Mouse (Mus musculus) heart, adult 9 months (tissue): Measurements from ENCODE around the gene Tyro3.

ENCODE experiments used
- DNase-seq, 2 experiments: peaks; one replicate each; pipeline ENCODE4 v3.0.0; 2022; ENCODE audit warnings: low spot score in 2 of 2

Tyro3 gene

DNA sequence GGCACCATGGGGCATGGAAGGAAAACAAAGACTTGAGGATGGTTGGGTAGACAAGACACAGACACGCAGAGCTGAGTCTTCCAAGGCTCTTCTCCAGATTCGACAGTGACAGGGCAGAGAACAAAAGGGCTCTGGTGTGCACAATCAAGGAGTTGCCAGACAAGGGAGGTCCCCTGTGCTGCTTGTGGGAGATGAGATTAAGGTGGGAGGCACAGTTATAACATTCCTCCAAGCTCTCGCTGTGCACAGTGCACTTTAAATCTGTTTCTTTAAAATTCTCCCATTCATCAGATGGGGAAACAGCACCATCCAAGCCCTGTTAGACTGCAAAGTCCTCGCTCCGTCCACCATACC lies 6.7 kb downstream of the Tyro3 start:
- no peak for DNase-seq

GRCm38 (mm10) chr2:119804776-119805175 lies 7.2 kb downstream of the Tyro3 start:
- DNase-seq = no peak

DNA sequence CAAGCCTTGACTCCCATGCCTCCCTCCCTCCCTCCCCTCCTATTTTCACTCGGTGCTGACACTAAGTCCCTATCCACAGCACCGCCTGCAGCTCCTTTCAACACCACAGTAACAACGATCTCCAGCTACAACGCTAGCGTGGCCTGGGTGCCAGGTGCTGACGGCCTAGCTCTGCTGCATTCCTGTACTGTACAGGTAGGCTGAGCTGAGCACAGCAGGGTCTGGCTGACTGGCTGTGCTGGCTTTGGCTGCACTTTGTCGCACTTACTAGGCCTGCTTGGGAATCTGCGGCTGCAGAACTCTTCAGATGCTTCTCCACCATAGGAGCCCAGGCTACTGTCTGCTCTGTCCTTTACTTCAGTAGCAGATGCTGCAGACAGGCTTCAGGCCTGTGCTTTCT lies 8.0 kb downstream of the Tyro3 start:
- DNase-seq = no peak

- DNase-seq = no peak
These were observed 10.9 kb downstream of the Tyro3 start for GRCm38 (mm10) chr2:119808438-119808837.

DNA sequence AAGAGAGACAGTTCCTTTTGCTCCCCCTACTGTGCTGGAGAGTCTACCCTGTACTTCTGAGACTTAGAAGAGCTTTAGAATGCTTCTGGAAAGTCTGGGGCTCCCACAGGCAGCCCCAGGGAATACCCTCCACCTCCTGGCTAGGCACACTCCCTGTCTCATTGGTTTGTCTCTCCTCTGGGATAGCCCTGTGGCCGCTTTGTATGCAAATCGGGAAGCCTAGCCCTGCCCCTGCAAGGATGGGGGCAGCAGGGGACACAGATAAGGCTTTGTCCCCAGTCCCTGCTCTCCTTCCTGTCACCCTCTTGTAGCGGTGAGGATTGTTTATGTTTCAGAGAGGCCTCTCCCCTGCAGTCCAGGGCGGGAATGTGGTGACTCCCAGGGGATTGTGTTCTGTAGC lies 11.3 kb downstream of the Tyro3 start:
- DNase-seq = no peak

DNA sequence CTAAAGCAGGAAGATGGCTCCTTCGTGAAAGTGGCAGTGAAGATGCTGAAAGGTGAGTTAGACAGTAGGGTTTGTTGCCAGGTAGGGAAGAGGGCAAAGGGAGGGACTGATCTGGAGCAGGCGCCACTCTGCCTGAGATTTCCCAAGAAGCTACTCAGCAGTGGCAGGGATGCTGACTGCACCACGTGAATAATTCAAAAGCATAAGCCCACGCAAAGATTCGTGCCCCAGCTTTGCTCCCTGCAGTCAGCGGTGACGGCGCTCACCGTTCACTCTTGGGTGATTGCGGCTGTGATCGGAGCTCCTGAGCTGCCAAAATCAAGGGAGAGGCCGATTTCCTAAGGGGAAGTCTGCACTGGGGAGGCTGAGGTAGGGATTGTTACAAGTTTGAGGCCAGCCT lies 13.4 kb downstream of the Tyro3 start:
- no peak for DNase-seq

DNA sequence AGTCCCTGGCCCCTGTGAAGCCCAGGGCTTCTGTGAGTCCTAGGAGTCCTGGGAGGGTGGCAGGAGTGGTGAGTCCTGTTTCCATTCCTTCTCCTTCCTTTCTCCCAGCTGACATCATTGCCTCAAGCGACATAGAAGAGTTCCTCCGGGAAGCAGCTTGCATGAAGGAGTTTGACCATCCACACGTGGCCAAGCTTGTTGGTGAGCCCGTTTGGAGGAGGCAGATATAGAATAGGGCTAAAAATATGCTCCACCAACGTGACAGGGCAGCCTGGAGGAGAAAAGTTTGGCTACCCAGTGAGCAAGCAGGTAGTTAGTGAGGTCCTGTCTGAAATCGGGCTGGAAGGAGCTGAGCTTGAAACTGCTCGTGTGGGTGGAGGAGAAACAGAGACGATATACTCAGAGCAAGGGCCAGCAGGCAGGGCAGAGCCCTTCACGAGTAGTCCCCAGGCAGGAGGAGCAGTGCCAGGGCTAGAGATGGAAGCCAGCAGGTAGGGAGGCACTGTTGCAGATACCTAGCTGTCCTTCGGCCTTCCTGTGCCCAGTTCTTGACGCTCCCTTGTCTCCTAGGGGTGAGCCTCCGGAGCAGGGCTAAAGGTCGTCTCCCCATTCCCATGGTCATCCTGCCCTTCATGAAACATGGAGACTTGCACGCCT lies 14.1 kb downstream of the Tyro3 start:
- no peak for DNase-seq

DNA sequence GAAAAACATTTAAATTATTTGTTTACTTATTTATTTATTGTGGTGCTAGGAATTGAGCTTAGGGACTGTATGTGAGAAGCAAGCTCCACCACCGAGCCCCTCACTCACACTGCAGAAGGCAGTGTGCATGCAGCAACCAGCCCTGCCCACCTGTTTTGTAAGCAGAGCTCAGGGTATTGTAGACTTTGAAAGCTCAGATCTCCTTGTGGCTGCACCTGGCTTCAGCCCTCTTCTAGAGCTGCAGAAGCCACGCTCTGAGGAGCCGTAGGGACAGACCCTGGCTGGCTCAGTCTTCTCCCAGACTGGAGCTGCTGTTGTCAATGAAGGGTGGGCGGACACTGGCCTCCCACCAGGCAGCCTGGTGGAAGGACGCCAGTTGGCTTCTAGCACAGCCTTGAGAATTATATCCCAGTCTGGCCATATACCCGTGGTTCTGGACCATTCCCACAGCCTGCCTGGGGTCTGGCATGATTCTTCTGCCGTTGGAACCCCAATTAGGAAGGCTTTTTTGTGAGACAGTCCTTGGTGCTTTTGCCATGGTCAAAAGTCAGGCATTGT lies 16.9 kb downstream of the Tyro3 start:
- no peak for DNase-seq

- no peak for DNase-seq
These were observed 19.1 kb downstream of the Tyro3 start for GRCm38 (mm10) chr2:119816611-119817010.

- DNase-seq = no peak
These were observed 19.5 kb downstream of the Tyro3 start for GRCm38 (mm10) chr2:119817047-119817446.

DNA sequence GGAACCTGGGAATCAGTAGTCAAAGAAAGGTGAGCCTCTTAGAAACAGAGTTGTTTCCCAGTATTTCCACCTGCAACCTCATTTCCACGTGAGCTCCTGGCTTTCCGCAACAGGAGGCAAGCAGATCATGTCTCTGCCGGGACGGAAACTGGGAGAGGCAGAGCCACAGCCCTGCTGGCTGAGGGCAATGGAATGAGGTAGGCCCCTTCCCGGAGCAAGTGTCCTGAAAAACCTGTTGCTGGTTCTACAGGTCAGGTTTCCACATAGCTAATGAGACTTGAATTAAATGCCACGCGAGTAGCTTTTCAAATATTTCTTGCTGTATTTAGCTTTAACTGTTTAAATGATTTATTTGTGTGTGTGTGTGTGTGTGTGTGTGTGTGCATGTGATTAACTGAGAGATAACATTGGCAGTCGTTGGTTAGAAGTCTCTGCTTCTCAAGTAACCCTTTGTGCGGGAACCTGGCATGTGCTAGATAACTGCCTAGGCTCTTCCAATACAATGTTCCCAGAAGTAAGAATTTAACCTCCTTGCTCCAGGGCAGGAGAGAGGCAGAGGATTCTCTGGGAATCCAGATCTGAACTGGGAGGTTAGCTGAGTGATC lies 21.2 kb downstream of the Tyro3 start:
- DNase-seq = no peak

DNA sequence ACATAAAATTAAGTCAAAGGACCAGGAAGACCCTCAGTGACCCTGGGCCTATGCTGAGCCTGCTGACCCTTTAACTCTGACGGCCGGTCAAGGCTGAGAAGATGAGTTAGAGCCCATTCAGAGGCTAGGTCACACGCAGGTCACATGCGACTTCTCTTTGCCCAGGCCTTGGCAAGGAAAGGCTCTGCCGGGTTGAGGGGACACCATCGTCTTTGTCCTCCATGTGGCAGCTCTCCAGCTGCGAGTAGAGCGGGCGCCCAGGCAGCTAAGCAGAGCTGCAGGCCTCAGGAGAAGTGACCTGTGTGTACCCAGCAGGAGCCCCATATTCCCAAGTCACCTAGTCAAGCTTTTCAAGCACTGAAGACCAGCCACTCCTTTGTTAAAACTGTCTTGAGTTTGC lies 23.6 kb downstream of the Tyro3 start:
- DNase-seq = no peak

- no peak for DNase-seq
These were observed 33.0 kb downstream of the Tyro3 start for GRCm38 (mm10) chr2:119830579-119830978.

- DNase-seq = no peak
These were observed 36.7 kb downstream of the Tyro3 start for GRCm38 (mm10) chr2:119834231-119834630.

DNA sequence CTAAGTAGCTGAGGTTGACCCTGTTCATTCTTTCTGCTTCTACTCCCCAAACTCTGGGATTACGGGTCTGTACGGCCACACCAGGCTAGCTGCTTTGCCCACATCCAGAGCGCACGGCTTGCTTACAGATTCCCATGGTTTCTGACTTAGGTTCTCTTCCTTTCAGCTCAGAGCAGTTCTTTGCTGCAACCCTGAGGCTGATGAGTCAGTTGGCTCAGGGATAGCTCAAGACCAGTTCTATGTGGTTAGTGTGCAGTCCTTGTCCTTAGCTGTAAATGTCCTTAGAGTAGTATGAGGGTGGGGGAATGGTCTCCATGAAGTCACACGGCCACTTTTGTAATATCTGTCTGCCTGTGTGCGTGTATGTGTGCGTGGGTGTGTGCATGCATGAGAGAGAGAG lies 40.1 kb downstream of the Tyro3 start:
- DNase-seq = no peak

DNA sequence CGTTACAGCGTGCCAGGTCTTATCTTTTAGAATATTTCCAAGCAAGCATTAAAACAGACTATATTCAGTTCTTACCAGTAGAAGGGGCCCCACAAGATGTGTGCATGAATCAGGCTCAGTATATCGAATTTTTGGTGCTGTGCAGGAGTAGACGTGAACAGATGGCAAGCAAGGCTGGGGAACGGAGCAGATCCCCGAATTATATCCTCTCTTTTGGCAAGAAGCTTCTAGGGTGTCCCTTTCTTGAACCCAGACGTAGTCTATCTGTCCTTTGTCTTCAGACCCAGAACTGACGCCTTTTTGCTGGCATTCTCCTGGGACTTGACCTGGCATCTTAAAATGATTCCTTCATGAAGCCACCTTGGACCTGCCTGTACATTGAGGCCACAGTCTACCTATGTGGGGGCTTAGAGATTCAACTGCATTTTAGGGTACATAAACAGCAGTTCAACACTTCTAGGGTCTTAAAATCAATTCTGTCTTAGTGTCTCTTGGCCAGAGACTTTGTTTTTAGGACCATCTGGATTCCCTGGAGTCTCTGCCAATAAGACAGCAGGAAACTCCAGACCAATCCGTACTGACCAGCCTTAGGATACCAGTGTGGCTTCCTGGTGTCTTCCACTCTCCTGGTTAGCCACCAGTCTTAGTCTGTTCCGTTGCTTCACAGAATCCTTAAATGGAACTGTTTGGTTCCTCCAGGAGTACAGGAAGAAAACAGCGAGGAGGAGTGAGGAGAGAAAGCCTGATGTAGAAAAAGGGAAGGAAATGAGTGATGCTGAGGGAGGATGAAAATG lies 41.0 kb downstream of the Tyro3 start:
- DNase-seq = no peak

DNA sequence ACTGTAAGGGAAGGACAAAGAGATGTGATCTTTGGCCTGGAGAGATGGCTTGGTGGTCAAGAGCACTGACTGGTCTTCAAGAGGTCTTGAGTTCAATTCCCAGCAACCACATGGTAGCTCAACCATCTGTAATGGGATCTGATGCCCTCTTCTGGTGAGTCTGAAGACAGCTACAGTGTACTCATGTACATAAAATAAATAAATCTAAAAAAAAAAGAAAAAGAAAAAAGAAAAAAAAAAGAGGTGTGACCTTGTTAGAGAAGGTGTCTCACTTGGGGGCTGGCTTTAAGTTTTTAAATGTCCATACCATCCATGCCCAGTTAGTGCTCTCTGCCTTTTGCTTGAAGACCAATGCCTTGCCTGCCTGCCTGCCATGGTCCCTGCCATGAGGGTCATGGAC lies 42.5 kb downstream of the Tyro3 start:
- DNase-seq = no peak

DNA sequence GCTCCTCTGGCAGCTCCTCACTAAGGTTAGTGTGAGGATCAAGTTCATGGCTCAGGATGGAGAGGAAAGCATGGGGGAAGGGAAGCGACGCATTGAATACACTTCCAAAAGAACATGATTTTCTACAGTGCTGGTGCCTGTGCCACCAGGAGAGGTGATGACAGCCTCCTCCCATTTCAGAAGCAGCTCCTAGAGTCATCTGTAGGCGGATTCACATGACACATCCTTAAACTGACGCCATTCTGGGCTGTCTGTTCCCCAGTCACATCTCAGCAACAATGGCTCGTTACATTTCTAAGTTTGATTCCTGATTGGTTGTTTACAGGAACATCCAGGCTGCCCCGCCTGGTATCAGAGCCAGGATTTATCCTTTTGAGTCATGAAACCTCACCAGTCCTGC lies 44.5 kb downstream of the Tyro3 start:
- no peak for DNase-seq

GRCm38 (mm10) chr2:119843526-119843925 lies 46.0 kb downstream of the Tyro3 start:
- no peak for DNase-seq

DNA sequence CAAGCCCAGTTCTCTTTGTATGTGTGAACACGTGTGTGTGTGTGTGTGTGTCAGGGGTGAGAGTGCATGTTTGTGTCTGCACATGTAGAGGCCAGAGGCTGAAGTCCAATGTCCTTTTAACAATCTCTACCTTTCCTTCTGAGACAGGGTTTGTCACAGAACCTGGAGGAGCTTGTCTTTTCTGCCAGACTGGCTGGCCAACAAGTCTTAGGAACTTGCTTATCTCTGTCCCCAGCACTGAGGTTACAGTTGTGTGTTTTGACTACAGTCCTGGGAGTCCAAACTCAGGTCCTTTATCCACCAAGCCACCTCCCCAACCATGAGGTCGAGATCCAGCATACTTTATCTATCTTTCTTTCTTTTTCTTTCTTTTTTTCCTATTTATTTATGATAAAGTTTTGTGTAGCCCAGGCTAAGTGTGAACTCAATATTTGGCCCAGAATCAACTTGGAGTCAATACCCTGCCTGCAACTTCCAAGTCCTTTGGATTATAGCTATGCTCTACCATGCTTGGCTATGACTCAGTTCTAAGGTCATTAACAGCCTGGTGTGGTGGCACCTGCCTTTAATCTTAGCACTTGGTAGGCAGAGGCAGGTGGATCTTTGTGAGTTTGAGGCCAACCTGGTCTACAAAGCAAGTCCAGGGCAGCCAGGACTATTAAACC lies 48.5 kb downstream of the Tyro3 start:
- DNase-seq = no peak

- peak; percentile 43 to 45 for DNase-seq
These were observed 49.4 kb downstream of the Tyro3 start for GRCm38 (mm10) chr2:119846929-119847328.

GRCm38 (mm10) chr2:119853811-119854210 lies 56.3 kb downstream of the Tyro3 start:
- DNase-seq = no peak
